Mouse (Mus musculus) neural tube, embryonic 15.5 days (tissue): Measurements from ENCODE around the gene Armc6. TPM values are rescaled to one million over a fixed set of nuclear protein-coding genes. Genes with fewer than 3 reads are reported as not detected.
"Not testable (repeated sequence)": the region's sequence is repeated elsewhere in the genome, so short reads cannot be mapped to it uniquely, and the experiment has no call there.

Experiments
- ATAC-seq: fragments of 200-750 bp; cut with Nextera tagmentation; 2 replicates; pipeline ENCODE4 v1.8.0; 2017; ENCODE audit warnings: mild to moderate bottlenecking, moderate TSS enrichment, moderate library complexity; ENCODE audit not compliant: low FRiP score
- H3K27ac ChIP-seq: fragments of 300-500 bp; sonication (generic); replicated peaks from 2 replicates; pipeline ENCODE4 v1.5.1; 2015; ENCODE audit warnings: mild to moderate bottlenecking, inconsistent platforms
- H3K27me3 ChIP-seq: fragments of 300-500 bp; sonication (generic); replicated peaks from 2 replicates; pipeline ENCODE4 v1.6.1; 2015; ENCODE audit warnings: inconsistent platforms
- H3K36me3 ChIP-seq: fragments of 300-500 bp; sonication (generic); 2 replicates; pipeline ENCODE4 v1.6.1; 2015; ENCODE audit warnings: inconsistent platforms
- H3K4me1 ChIP-seq: fragments of 300-500 bp; sonication (generic); 2 replicates; pipeline ENCODE4 v1.6.1; 2015; ENCODE audit warnings: inconsistent platforms
- H3K4me2 ChIP-seq: fragments of 300-500 bp; sonication (generic); 2 replicates; pipeline ENCODE4 v1.6.1; 2015; ENCODE audit warnings: inconsistent platforms, mild to moderate bottlenecking, moderate library complexity
- H3K4me3 ChIP-seq: fragments of 300-500 bp; sonication (generic); replicated peaks from 2 replicates; pipeline ENCODE4 v1.5.1; 2015; ENCODE audit warnings: mild to moderate bottlenecking, inconsistent platforms
- H3K9ac ChIP-seq: fragments of 300-500 bp; sonication (generic); replicated peaks from 2 replicates; pipeline ENCODE4 v1.6.1; 2015; ENCODE audit warnings: mild to moderate bottlenecking, inconsistent platforms
- H3K9me3 ChIP-seq: fragments of 300-500 bp; sonication (generic); replicated peaks from 2 replicates; pipeline ENCODE4 v1.6.1; 2016; ENCODE audit warnings: inconsistent platforms
- WGBS: fragments of 180-500 bp; shearing (Covaris S2); methylation state at CpG from one replicate; pipeline ENCODE4 v1.1.7; 2015; ENCODE audit warnings: mixed read lengths; 5-methylcytosine and 5-hydroxymethylcytosine counted together
- polyA plus RNA-seq: library from polyadenylated mRNA; unstranded; fragments of >200 nt; fragmentation: Nextera tagmentation; extraction: Ambion mirVana; gene quantifications from 2 replicates; pipeline ENCODE4 v1.2.1, GENCODE M21; 2015

The Armc6 gene
- polyA plus RNA-seq, 1 experiment from 2014 or later: 112 TPM

DNA sequence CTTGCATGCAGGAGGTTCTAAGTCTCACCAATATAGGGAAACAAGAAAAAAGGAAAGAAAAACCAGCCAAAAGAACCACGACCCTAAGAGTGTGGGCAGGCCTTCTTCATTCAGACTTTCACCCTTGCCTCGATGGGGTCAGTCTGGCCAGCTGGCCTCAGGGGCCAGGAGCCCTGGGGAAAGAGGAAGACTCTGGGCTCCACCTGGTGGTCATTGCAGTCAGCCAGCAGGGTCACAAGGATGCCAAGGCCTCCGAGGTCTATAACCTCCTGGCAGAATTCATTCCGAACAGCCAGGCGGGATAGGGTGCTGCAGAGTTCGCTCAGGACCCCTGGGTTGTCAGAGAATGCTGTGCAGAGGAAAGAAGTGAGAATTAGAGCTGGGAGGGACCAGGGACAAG is 10.9 kb downstream of the Armc6 start:
- Histone ChIP-seq H3K4me2 (no peak overlapping the region), H3K36me3 (peaks cover 72% of the 10 kb centered on the region), H3K9me3 (no peaks in the 10 kb centered on the region), H3K27ac (no peak overlapping the region), H3K4me3 (no peak overlapping the region), H3K27me3 (no peaks in the 10 kb centered on the region), H3K9ac (no peak overlapping the region), H3K4me1 (no peaks in the 10 kb centered on the region)
- no peak for ATAC-seq
- 51% methylated on average over 6 of the region's 6 CpGs for WGBS

DNA sequence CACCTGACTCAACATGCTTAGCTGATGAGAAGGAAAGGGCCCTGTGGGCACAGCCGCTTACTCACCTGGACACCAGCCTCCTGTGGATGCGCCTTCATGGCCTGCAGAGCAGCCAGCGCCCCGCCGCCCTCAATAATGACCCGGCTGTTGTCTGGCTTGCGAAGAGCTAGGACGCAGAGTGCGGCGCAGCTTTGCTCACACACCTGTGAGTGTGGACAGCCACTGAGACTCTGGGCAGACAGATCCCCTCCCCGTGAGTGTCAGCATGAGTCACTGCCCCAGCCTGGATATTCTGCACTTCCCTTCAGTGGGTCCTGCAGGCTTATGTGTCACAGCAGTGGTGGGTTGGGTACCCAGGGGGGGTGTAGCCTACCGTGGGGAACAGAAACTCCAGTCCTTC is 12.2 kb downstream of the Armc6 start:
- no peak overlapping the region for H3K4me3 ChIP-seq
- H3K9ac ChIP-seq: no peak overlapping the region
- H3K27me3 ChIP-seq: no peaks in the 10 kb centered on the region
- H3K9me3 ChIP-seq: no peaks in the 10 kb centered on the region
- H3K27ac ChIP-seq: no peak overlapping the region
- WGBS: 93% methylated on average over 12 of the region's 12 CpGs
- H3K36me3 ChIP-seq: peaks cover 61% of the 10 kb centered on the region
- no peak for ATAC-seq
- H3K4me1 ChIP-seq: no peaks in the 10 kb centered on the region
- H3K4me2 ChIP-seq: no peak overlapping the region

DNA sequence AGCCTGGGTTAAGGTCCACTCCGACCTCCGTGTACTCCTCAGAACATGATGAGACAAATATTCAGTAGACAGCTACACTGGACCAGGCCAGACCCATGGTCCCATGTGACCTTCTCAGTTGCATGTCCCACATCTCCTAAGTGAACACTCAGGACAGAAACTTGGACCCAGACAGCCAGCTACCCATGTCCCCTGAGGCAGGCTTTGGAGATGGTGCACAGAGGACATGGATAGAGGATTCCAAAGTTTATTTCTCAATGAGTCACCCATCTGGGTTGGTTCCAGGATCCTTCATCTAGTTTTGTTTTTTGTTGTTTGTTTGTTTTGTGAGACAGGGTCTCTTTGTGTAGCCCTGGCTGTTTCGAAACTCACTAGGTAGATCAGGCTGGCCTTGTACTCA is 13.4 kb downstream of the Armc6 start:
- H3K9me3 ChIP-seq: no peaks in the 10 kb centered on the region
- H3K4me3 ChIP-seq: no peak overlapping the region
- WGBS: 92% methylated on average over 3 of the region's 3 CpGs
- no peak overlapping the region for H3K27ac ChIP-seq
- no peaks in the 10 kb centered on the region for H3K27me3 ChIP-seq
- peaks cover 57% of the 10 kb centered on the region for H3K36me3 ChIP-seq
- H3K4me1 ChIP-seq: no peaks in the 10 kb centered on the region
- no peak overlapping the region for H3K9ac ChIP-seq
- no peak for ATAC-seq
- no peak overlapping the region for H3K4me2 ChIP-seq

DNA sequence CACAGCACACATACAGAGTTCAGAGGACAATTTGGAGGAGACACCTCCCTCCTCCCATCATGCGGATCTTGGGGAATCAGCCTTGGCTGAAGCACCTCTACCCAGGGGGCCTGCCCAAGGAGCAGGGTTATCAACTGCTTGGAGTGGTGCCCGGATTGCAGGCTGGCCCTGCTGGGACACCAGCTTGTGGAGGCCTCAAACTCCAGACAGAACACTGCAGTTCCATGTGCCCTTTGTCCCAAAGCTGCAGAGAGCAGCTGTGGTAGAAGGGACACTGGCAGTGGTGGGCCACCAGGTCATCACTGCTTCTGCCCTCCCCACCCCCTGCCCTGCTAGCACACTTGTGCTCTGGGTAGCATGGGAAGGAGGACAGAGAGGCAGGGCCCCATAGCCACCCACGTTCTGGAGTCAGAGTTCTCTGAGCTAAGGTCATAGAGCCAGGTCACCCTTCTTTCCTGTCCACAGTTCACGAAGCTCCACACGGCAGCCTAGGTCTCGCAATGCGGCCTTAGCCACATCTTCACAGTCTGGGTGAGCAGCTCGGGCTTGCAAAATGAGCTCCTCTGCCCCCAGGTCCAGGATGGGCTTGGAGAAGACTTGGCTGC is 13.9 kb downstream of the Armc6 start:
- no peak overlapping the region for H3K27ac ChIP-seq
- H3K4me1 ChIP-seq: no peaks in the 10 kb centered on the region
- no peak overlapping the region for H3K4me2 ChIP-seq
- H3K9ac ChIP-seq: no peak overlapping the region
- H3K9me3 ChIP-seq: no peaks in the 10 kb centered on the region
- ATAC-seq: no peak
- WGBS: 81% methylated on average over 8 of the region's 8 CpGs
- H3K27me3 ChIP-seq: no peaks in the 10 kb centered on the region
- H3K4me3 ChIP-seq: no peak overlapping the region
- H3K36me3 ChIP-seq: peaks cover 52% of the 10 kb centered on the region

DNA sequence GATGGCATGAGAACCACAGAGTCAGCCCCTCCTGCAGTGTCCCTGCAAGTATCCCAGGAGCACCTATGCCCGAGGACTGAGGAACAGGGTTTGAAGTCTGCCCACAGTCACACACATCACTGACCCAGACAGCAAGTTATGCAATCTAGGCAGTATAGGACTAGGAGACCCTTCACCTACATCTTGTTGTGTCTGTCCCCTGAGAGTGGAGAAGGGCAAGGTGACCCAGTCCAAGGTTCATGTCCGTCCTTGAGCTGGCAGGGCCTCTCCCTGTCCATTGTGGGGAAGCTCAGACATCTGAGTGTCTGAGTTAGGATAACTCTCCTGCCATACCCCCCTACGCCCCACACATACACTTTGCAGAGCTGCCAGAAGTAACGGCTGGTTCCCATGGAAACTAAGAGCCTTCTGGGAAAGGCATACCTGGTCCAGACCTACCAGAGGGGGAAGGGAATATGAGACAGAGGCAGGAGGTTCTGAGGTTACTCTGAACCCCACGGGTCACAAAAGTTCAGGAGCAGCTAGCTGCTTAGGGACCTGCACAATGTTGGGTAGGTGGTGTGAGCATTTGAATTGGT is 15.1 kb downstream of the Armc6 start:
- H3K36me3 ChIP-seq: peaks cover 40% of the 10 kb centered on the region
- no peak overlapping the region for H3K9ac ChIP-seq
- no peak overlapping the region for H3K27ac ChIP-seq
- H3K4me1 ChIP-seq: no peaks in the 10 kb centered on the region
- ATAC-seq: no peak
- no peaks in the 10 kb centered on the region for H3K27me3 ChIP-seq
- H3K4me3 ChIP-seq: no peak overlapping the region
- H3K9me3 ChIP-seq: no peaks in the 10 kb centered on the region
- H3K4me2 ChIP-seq: no peak overlapping the region
- 61% methylated on average over 5 of the region's 5 CpGs for WGBS

DNA sequence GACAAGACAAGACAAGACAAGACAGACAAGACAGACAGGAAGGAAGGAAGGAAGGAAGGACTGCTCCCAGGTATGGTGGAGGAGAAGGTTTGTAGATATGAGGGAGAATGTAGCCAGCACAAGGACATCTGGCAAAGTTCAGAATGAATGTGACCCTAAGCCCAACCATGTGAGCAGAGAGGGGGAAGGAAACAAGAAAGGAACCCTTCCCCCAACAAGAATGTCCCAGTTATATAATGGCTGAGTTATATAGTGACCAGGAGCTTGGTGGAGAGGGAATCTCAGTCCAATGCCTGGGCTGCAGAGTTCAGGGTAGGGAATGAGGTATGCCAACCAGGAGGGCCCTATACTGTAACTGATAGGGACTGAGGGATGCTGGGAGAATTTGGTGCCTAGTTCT is 16.8 kb downstream of the Armc6 start:
- Histone ChIP-seq H3K9ac (no peak overlapping the region), H3K36me3 (peaks cover 23% of the 10 kb centered on the region)
- ATAC-seq: no peak

DNA sequence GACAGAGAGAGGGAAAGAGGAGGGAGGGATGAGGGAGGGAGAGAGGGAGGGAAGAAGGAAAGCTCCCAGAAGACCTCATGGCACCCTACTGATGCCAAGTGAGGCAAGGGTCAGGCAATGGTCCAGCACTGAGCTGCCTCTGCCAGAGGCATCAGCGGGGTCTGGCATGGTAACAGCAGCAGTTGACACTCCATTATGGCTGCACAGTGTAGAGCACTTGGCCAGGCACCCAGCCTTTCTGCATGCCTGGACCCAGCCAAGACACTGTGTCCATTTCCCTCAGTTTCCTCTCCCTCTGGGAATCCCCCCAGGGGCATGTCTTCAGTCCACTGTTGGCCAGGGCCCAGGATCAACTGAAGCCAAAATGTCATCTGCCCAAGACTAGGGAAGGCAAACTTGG is 17.7 kb downstream of the Armc6 start:
- WGBS: 80% methylated on average over 1 of the region's 1 CpGs
- no peaks in the 10 kb centered on the region for H3K9me3 ChIP-seq
- H3K4me3 ChIP-seq: no peak overlapping the region
- no peaks in the 10 kb centered on the region for H3K27me3 ChIP-seq
- no peak overlapping the region for H3K27ac ChIP-seq
- peaks cover 6% of the 10 kb centered on the region for H3K4me1 ChIP-seq
- no peak overlapping the region for H3K9ac ChIP-seq
- peaks cover 14% of the 10 kb centered on the region for H3K36me3 ChIP-seq
- no peak for ATAC-seq
- H3K4me2 ChIP-seq: no peak overlapping the region

More for the DNA sequence above, 16.8 kb downstream of the Armc6 start:
- Histone ChIP-seq H3K27ac (no peak overlapping the region), H3K9me3 (no peaks in the 10 kb centered on the region), H3K4me2 (no peak overlapping the region), H3K4me3 (no peak overlapping the region), H3K4me1 (peaks cover 5% of the 10 kb centered on the region), H3K27me3 (no peaks in the 10 kb centered on the region)

DNA sequence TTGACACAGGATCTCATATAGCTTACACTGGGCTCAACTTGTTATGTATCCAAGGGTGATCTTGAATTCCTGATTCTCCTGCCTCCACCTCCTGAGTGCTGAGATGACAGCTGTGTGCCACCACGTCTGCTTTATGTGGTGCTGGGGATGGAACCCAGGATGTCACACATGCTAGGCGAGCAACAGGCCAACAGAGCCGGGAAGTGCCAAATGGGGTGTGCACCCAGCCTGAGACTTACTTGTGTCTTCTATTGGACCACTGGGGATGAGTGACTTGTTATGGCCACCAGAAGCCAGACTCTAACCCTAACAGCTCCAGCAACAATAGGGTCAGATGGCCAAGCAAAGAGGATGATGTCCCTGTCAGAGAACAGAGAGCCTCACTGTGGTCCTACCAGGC is 18.1 kb downstream of the Armc6 start:
- not testable (repeated sequence) for H3K4me3 ChIP-seq, H3K27ac ChIP-seq, H3K4me2 ChIP-seq, H3K9ac ChIP-seq, H3K9me3 ChIP-seq, H3K27me3 ChIP-seq, H3K36me3 ChIP-seq, ATAC-seq, H3K4me1 ChIP-seq
- WGBS: 67% methylated on average over 3 of the region's 3 CpGs

DNA sequence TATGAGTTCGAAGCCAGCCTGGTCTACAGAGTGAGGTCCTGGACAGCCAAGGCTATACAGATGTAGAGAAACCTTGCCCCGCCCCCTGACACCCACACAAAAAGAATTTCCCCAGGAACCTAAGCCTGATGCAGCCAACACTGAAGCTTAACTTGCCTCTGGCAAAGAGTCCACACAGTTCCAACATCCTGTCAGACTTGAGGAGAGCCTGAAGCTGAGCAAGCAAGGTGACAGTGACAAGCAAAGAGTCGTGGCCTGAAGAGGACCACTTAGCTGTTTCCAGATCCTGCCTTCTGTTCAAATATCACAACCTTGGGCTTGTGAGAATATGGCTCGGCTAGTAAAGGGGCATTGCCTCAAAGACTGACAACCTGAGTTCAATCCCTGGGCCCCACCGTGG is 19.2 kb downstream of the Armc6 start:
- no peak overlapping the region for H3K27ac ChIP-seq
- peaks cover 21% of the 10 kb centered on the region for H3K4me1 ChIP-seq
- no peaks in the 10 kb centered on the region for H3K9me3 ChIP-seq

DNA sequence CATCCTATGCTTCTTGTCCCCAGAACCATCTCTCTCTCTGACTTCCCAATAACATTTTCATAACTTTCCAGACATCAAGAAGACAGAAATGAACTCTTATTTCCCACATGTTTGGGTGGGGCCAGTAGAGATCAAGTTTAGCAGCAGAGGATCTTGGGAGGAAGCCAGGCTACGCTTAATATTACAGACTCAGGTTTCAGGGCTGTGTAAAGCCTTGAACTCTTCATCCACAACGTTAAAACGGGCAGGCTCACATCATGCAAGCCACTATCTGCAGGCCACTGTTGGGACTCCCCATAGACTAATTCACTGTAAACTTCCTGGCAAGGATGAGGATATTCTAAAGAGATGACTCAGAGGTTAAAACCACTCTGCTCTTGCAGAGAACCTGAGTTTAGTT is 19.9 kb downstream of the Armc6 start:
- Histone ChIP-seq H3K4me2 (no peak overlapping the region), H3K27me3 (0 out of 2 replicates have a peak, but pooled peaks cover 6% of the 10 kb centered on the region), H3K36me3 (no peaks in the 10 kb centered on the region), H3K9me3 (no peaks in the 10 kb centered on the region), H3K9ac (no peak overlapping the region), H3K4me3 (no peak overlapping the region), H3K4me1 (peaks cover 24% of the 10 kb centered on the region), H3K27ac (no peak overlapping the region)
- WGBS: 73% methylated on average over 3 of the region's 3 CpGs
- no peak for ATAC-seq

More for the DNA sequence above, 19.2 kb downstream of the Armc6 start:
- ATAC-seq: no peak
- H3K4me2 ChIP-seq: no peak overlapping the region
- H3K9ac ChIP-seq: no peak overlapping the region
- H3K4me3 ChIP-seq: no peak overlapping the region
- 0 out of 2 replicates have a peak, but pooled peaks cover 6% of the 10 kb centered on the region for H3K27me3 ChIP-seq
- H3K36me3 ChIP-seq: 0 out of 2 replicates have a peak, but pooled peaks cover under 1% of the 10 kb centered on the region
- WGBS: 75% methylated on average over 5 of the region's 5 CpGs

DNA sequence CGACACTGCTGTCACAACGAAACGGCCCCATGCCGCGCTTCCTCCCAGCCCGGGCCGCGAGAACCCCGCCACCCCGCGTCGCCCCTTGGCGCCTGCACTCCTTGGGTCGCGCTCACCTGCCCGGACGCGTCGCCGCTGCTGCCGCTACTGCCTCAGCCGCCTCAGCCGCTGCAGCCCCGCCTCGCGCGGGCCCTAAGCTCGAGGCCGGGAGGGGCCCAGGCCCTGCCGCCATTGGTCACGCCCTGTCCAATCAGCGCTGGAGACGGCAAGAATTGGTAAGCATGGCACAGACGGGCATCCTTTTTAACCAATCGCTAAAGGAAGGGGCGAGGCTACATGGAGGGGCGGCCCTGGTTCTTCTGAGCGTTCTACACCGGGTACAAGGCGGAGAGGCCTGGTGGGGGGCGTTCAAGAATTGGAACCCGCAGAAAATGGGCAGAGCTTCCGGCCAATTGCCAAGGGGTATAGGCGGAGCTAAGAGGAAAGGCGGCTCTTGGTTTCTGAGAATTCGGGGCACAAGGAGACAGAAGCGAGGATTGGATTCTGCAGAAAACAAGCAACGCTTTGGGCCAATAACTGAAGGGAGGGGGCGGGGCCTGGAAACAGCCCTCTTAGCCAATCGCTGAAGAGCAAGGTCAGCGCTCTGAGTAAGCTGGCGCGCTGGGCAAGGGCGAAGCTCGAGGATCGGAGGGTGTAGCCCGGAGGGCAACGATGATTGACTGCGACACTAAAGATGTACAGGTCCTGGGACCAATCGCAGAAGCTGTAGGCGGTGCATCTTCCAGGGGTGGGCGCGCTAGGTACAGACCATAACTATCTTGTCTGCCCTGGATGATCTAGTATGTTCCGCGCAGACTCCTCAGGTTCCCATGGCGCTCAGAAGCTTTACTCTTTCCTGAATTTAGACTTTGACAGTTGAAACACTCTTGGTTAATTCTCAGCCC is 21.9 kb downstream of the Armc6 start, which contains the start of gene Slc25a42:
Gene Slc25a42 (minus strand): TSS at position 194 of the 944 bp plus-strand sequence.
- Histone ChIP-seq H3K9ac (peak within 1 kb of the TSS; percentile 67), H3K4me3 (peak within 1 kb of the TSS; percentile 76), H3K36me3 (no peaks in the 10 kb centered on the region), H3K27me3 (0 out of 2 replicates have a peak, but pooled peaks cover 6% of the 10 kb centered on the region), H3K9me3 (no peaks in the 10 kb centered on the region), H3K4me1 (peaks cover 24% of the 10 kb centered on the region), H3K27ac (peak within 1 kb of the TSS; percentile 76), H3K4me2 (peak within 1 kb of the TSS; percentile 86)
- under 1% methylated on average over 66 of the region's 66 CpGs for WGBS
- peak; percentile 98 for ATAC-seq
